Mouse (Mus musculus) megakaryocyte, embryonic 14.5 days (primary cell): ENCODE measurements around the gene Gpr137.

Experiments
- FLI1 ChIP-seq: IDR thresholded peaks from 2 replicates; pipeline ENCODE4 v1.6.1; 2012; ENCODE audit warnings: low read length, inconsistent platforms, mixed read lengths
- GATA1 ChIP-seq: IDR thresholded peaks from 3 replicates; pipeline ENCODE4 v1.6.1; 2012; ENCODE audit warnings: mixed read lengths, low read length, inconsistent platforms, borderline replicate concordance

- no peak for TF ChIP-seq GATA1
- no peak for TF ChIP-seq FLI1
Measured at GRCm38 (mm10) chr19:6933102-6933435, 9.2 kb downstream of the Gpr137 start.
